Mouse (Mus musculus) hindbrain, embryonic 16.5 days (tissue): Measurements from ENCODE around the gene Pink1. TPM values are rescaled to one million over a fixed set of nuclear protein-coding genes. Genes with fewer than 3 reads are reported as not detected.

Experiments
- ATAC-seq: fragments of 200-750 bp; cut with Nextera tagmentation; 2 replicates; pipeline ENCODE4 v1.8.0; 2017; ENCODE audit warnings: moderate TSS enrichment, moderate library complexity
- H3K27ac ChIP-seq: fragments of 300-500 bp; sonication (generic); 2 replicates; pipeline ENCODE4 v1.5.1; 2014; ENCODE audit warnings: low read depth, mild to moderate bottlenecking, control low read depth, low read length, moderate library complexity
- H3K27me3 ChIP-seq: fragments of 300-500 bp; sonication (generic); replicated peaks from 2 replicates; pipeline ENCODE4 v1.6.1; 2014; ENCODE audit warnings: low read length; ENCODE audit not compliant: control insufficient read depth, insufficient read depth
- H3K36me3 ChIP-seq: fragments of 300-500 bp; sonication (generic); 2 replicates; pipeline ENCODE4 v1.6.1; 2014; ENCODE audit warnings: mild to moderate bottlenecking, low read length, moderate library complexity, mixed read lengths; ENCODE audit not compliant: control insufficient read depth, insufficient read depth
- H3K4me1 ChIP-seq: fragments of 300-500 bp; sonication (generic); 2 replicates; pipeline ENCODE4 v1.6.1; 2014; ENCODE audit warnings: low read depth, low read length; ENCODE audit not compliant: control insufficient read depth, insufficient read depth
- H3K4me2 ChIP-seq: fragments of 300-500 bp; sonication (generic); 2 replicates; pipeline ENCODE4 v1.6.1; 2014; ENCODE audit warnings: mild to moderate bottlenecking, low read length, control low read depth, moderate library complexity
- H3K4me3 ChIP-seq: fragments of 300-500 bp; sonication (generic); 2 replicates; pipeline ENCODE4 v1.5.1; 2014; ENCODE audit warnings: mild to moderate bottlenecking, low read length, control low read depth, moderate library complexity
- H3K9ac ChIP-seq: fragments of 300-500 bp; sonication (generic); 2 replicates; pipeline ENCODE4 v1.6.1; 2014; ENCODE audit warnings: low read depth, mild to moderate bottlenecking, control low read depth, low read length, moderate library complexity
- H3K9me3 ChIP-seq: fragments of 300-500 bp; sonication (generic); 2 replicates; pipeline ENCODE4 v1.6.1; 2014; ENCODE audit warnings: mild to moderate bottlenecking, low read length, moderate library complexity; ENCODE audit not compliant: control insufficient read depth
- WGBS: fragments of 180-500 bp; shearing (Covaris S2); extraction: QIAGEN DNeasy Blood & Tissue Kit; methylation state at CpG from one replicate; pipeline ENCODE4 v1.1.7; 2014; 5-methylcytosine and 5-hydroxymethylcytosine counted together
- polyA plus RNA-seq: library from polyadenylated mRNA; unstranded; fragments of >200 nt; fragmentation: Nextera tagmentation; extraction: Ambion mirVana; gene quantifications from 2 replicates; pipeline ENCODE4 v1.2.1, GENCODE M21; 2015

Pink1 gene
- polyA plus RNA-seq, 1 experiment from 2014 or later: 100 TPM

DNA sequence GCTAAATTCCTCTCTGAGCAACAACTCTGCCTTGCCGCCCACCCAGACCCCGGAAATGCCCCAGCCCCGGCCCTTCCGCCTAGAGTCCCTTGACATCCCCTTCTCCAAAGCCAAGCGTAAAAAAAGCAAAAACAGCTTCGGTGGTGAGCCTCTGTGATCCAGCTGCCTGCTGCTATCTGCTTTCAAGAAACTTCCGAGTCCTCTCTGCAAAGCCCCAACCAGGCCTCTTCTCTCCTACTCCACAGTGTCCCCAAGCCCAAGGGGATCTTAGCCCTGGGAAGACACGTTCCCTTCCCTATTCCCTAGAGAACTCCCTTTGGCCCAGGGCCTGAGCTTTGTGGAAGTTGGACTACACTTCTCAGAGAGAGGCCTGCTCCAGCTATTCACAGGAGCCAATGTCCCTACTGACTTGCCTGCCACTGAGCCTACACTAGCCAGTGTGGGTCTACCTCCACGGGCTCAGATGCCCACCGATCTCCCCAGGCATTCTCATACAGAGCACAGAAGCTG lies 24.8 kb downstream of the Pink1 start:
- H3K4me1 ChIP-seq: peaks cover 18% of the 10 kb centered on the region
- H3K9me3 ChIP-seq: no peaks in the 10 kb centered on the region
- no peak overlapping the region for H3K27ac ChIP-seq
- 0 out of 2 replicates have a peak, but pooled peaks cover 2% of the 10 kb centered on the region for H3K27me3 ChIP-seq
- H3K4me3 ChIP-seq: no peak overlapping the region
- no peak overlapping the region for H3K4me2 ChIP-seq
- WGBS: 85% methylated on average over 10 of the region's 10 CpGs
- no peaks in the 10 kb centered on the region for H3K36me3 ChIP-seq
- no peak for ATAC-seq
- no peak overlapping the region for H3K9ac ChIP-seq

DNA sequence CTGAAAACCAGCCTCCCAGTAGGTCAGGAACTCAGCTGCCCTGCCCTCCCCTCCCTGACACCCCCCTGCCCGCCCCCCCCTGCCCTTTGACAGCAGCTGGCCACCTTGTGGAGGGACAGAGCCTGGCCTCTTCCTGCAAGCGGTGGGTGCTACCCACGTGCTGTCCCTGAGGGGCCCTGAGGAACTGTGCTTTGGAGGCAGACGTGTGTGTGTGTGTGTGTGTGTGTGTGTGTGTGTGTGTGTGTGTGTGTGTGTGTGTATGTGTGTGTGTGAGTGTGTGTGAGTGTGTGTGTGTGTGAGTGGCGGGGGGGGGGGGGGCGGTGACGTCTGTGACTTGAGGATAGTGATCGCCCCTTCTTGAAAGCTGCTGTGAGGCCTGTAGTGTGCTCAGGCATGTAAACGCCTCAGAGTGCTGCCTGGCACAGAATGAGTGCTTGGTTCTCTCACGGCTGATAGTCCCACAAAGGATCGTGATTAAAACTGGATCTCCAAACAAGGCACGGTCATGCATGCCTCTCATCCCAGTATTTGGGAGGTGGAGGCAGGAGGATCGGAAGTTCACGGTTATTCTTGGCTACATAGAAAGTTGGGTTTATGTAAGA lies 32.1 kb downstream of the Pink1 start:
- H3K36me3 ChIP-seq: no peaks in the 10 kb centered on the region
- H3K27me3 ChIP-seq: 0 out of 2 replicates have a peak, but pooled peaks cover 2% of the 10 kb centered on the region
- WGBS: 58% methylated on average over 10 of the region's 14 CpGs
- no peak overlapping the region; the same call in 1 of the 2 replicates for H3K9ac ChIP-seq
- peaks cover 5% of the 10 kb centered on the region for H3K4me1 ChIP-seq
- no peak overlapping the region for H3K4me3 ChIP-seq
- ATAC-seq: peak; percentile 59
- H3K9me3 ChIP-seq: no peaks in the 10 kb centered on the region
- H3K4me2 ChIP-seq: peak overlapping the region; percentile 25; the same call in 1 of the 2 replicates
- H3K27ac ChIP-seq: peak overlapping the region; percentile 89

DNA sequence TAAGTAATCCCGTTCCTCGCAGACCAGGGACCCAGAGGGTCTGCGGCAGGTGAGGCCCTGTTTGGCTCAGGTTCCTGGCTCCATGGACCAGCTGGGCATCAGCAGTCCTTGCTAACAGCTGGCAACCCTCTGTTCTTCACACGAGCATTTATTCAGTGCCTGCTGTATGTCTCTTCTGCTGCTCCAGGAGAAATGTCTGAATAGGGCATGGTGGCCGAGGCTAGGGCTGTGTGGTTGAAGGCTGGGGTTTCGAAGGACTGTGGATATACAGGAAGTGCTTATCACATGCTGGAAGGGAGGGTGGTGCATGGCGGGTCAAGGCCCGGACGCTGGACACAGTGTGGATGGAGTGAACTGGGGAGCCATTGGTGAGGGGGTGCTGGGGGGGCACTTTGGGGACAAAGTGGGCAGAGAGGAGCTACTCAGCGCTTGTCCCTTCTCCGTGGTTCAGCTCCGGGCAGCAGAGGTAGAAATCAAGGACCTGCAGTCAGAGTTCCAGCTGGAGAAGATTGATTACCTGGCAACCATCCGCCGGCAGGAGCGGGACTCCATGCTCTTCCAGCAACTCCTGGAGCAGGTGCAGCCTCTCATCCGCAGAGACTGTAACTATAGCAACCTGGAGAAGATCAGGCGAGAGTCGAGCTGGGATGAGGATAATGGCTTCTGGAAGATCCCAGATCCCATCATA lies 32.7 kb downstream of the Pink1 start:
- 55% methylated on average over 18 of the region's 18 CpGs for WGBS
- Histone ChIP-seq H3K36me3 (no peaks in the 10 kb centered on the region), H3K4me2 (peak overlapping the region; percentile 25; the same call in 1 of the 2 replicates), H3K27me3 (0 out of 2 replicates have a peak, but pooled peaks cover 2% of the 10 kb centered on the region), H3K4me3 (no peak overlapping the region), H3K27ac (peak overlapping the region; percentile 89), H3K9me3 (no peaks in the 10 kb centered on the region), H3K9ac (no peak overlapping the region; the same call in 1 of the 2 replicates), H3K4me1 (peaks cover 5% of the 10 kb centered on the region)
- ATAC-seq: peak; percentile 93

DNA sequence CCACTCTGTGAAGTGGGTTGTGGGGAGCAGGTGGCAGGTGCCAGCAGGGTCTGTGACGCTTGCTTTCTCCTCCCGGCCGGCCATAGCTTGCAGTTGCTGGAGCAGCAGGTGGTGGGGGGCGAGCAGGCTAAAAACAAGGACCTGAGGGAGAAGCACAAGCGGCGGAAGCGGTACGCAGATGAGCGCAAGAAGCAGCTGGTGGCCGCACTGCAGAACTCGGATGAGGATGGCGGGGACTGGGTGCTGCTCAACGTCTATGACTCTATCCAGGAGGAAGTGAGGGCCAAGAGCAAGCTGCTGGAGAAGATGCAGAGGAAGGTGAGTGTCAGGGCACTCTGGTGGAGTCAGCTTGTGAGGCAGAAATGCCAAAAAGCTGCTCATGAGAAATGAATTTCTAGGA lies 34.1 kb downstream of the Pink1 start:
- Histone ChIP-seq H3K4me3 (no peak overlapping the region), H3K9ac (no peak overlapping the region), H3K4me2 (no peak overlapping the region), H3K9me3 (no peaks in the 10 kb centered on the region), H3K27me3 (no peaks in the 10 kb centered on the region), H3K27ac (no peak overlapping the region), H3K36me3 (no peaks in the 10 kb centered on the region), H3K4me1 (peaks cover 5% of the 10 kb centered on the region)
- 84% methylated on average over 13 of the region's 13 CpGs for WGBS
- no peak for ATAC-seq

DNA sequence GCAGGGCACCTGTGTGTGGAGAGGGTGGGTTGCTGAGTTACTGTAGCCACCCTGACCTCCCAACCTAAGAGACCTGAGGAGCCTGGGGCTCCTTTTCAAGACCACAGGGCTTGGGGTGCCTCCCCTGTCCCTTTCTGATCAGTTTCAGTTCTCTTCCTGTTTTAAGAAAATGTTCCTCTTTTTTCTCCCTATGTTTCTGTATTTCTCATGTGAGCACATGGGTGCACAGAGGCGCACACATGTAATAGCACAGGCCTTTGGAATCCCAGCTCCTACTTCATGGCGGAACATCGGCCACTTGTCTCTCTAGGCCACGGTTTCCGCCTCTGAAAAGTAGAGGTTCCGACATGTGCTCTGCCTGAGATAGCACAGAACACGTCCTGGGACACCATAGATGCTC lies 37.4 kb downstream of the Pink1 start:
- H3K9me3 ChIP-seq: no peaks in the 10 kb centered on the region
- H3K4me2 ChIP-seq: no peak overlapping the region
- no peak for ATAC-seq
- H3K4me1 ChIP-seq: peaks cover 5% of the 10 kb centered on the region
- H3K36me3 ChIP-seq: no peaks in the 10 kb centered on the region
- no peaks in the 10 kb centered on the region for H3K27me3 ChIP-seq
- H3K4me3 ChIP-seq: no peak overlapping the region
- WGBS: 89% methylated on average over 7 of the region's 7 CpGs
- H3K27ac ChIP-seq: no peak overlapping the region
- no peak overlapping the region for H3K9ac ChIP-seq

DNA sequence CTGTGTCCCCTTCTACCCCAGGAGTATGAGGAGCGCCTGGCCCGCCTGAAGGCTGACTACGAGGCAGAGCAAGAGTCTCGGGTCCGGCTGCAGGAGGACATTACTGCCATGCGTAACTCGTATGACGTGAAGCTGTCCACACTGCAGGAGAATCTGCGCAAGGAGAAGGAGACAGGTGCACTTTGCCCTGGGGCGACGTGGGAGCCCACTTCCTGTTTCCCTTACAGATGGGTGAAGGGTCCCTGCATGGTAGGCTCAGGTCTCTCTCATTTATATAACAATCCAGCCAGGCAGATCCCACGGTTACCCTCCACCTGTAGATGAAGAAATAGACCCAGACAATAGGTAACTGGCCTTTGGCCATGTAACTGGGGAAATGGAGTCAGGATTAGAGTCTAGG lies 39.7 kb downstream of the Pink1 start:
- Histone ChIP-seq H3K4me1 (no peaks in the 10 kb centered on the region), H3K4me2 (no peak overlapping the region), H3K4me3 (no peak overlapping the region), H3K9ac (no peak overlapping the region), H3K27ac (no peak overlapping the region), H3K9me3 (no peaks in the 10 kb centered on the region), H3K36me3 (no peaks in the 10 kb centered on the region), H3K27me3 (no peaks in the 10 kb centered on the region)
- no peak for ATAC-seq
- 86% methylated on average over 12 of the region's 12 CpGs for WGBS

DNA sequence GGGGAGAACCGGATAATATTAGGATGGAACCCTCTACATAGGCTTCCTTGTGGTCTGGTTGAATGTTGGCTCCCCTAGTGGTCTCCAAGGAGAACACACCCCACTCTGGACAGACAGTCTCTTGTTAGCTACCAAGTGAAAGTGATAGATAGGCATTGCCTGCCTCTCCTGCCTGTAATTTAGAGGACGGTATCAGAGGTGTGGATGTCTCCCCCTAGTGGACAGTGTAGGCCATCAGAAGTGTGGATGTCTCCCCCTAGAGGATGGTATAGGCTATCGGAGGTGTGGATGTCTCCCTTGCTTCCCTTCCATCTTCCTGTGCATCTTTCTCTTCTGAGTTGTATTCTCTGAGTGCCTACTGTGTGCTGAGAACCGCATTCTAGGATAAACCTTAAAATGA lies 43.3 kb downstream of the Pink1 start:
- ATAC-seq: peak; percentile 62

DNA sequence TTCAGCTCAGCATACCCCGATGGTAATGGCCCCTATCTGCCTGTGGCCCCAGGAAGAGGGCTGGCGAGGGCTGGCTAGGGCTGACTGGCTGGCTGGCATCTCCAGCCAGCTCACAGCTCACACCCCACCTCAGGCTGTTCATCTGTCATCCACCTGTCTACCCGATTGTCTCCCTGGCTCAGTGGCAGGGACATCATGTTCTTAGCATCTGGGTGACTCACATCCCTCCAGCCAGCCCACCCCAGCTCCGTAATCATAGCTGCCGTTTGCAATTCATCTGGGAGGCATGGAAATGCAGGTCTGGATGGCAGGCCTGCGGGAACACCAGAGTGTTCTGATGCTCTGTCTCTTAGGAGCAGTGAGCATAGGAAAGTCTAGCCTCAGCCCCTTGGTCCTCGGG lies 47.8 kb downstream of the Pink1 start:
- H3K27me3 ChIP-seq: no peaks in the 10 kb centered on the region
- no peaks in the 10 kb centered on the region for H3K36me3 ChIP-seq
- H3K9me3 ChIP-seq: no peaks in the 10 kb centered on the region
- no peak overlapping the region for H3K4me2 ChIP-seq
- H3K4me3 ChIP-seq: no peak overlapping the region
- WGBS: 63% methylated on average over 7 of the region's 7 CpGs
- no peak overlapping the region for H3K9ac ChIP-seq
- no peak overlapping the region for H3K27ac ChIP-seq
- no peaks in the 10 kb centered on the region for H3K4me1 ChIP-seq
- 0 out of 2 replicates have a peak, but pooled peaks have one; percentile 31 for ATAC-seq

More for the DNA sequence above, 43.3 kb downstream of the Pink1 start:
- WGBS: 31% methylated on average over 4 of the region's 4 CpGs
- no peaks in the 10 kb centered on the region for H3K27me3 ChIP-seq
- no peaks in the 10 kb centered on the region for H3K4me1 ChIP-seq
- no peaks in the 10 kb centered on the region for H3K9me3 ChIP-seq
- no peak overlapping the region for H3K4me2 ChIP-seq
- H3K27ac ChIP-seq: no peak overlapping the region
- H3K4me3 ChIP-seq: no peak overlapping the region
- H3K9ac ChIP-seq: no peak overlapping the region
- H3K36me3 ChIP-seq: no peaks in the 10 kb centered on the region
